Mouse (Mus musculus): Measurements from ENCODE around the gene Hlcs.

Hlcs gene

DNA sequence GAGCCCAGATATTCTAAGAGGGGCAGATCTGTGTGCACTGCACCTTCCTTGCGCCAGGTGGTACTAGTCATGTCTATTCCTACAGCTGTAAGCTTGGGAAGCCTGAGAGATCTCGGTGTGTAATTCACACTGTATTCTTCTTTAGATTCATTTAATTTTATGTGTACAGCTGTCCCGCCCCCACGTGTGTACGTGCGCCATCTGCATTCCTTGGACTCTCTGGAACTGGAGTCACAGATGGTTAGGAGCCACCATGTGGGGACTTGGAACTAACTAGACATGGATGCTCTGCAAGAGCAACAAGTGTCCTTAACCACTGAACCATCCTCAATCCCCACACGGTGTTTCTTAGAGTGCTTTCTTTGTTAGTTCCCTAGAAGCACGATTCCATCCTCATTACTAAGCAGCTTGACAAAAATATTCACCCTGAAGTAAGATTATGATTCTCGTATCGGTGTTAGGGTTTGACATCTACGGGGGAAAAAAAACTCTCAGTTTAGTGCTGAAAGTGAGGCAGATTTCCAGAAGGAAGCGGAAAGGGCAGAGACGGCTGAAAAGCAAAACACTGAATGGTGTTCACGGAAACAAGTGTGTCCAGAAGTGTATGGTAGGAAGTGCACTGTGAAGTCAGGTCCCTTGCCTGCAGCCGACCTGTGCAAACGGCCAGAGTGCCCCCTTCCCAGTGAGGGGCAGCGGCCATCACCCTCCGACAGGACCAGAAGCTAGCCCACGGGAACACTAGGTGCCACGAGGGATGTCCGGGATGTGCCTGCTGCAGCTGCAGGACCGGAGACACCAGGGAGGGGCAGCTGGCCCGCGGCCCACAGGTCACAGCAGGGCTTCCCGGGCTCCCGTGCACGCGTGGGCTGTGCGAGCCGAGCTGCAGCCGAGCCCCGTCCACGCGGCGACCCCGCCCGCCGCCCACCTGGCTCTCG is 24.0 kb downstream of the Hlcs start:
- DNase-seq (ENCODE audit: low spot score), result no peak

DNA sequence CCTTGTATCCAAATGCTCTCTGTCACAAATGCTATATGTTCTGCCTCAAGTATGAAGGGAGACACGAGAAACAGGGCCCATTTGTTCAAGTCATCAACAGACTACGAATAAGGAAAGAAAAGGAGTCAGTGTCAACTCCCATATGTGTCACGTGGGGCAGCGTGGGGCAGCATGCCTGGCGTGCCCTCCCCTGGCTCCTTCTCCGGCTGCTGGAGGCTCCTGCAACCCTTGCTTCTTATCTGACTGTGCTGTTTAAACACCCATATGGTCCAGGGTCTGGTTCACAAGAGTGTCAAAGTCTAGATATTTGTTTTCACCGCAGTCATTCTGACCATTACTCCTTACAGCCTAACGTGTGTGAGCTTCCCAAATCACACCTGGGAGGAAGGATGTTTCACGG is 25.5 kb downstream of the Hlcs start:
- no peak for DNase-seq (ENCODE audit: low spot score)

DNA sequence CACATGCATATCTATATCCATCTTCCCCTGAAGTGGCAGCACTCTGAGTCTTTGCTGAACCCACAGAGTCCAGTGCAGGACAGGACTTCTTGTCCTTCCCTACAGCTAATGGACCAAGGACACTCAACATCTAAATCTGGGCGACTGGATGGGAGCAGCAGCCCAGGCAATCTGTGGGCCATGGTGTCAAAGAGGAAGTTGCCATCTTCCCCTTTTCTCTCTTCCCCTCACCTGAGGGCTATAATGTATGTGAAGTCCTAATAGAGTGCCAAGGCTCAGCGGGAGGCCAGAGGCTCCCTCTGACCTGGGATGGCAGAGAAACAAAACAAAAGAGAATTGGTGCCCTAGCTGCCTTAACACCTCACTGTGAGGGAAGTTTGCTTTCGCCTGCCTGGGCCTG is 29.4 kb downstream of the Hlcs start:
- no peak for DNase-seq (ENCODE audit: low spot score)

DNA sequence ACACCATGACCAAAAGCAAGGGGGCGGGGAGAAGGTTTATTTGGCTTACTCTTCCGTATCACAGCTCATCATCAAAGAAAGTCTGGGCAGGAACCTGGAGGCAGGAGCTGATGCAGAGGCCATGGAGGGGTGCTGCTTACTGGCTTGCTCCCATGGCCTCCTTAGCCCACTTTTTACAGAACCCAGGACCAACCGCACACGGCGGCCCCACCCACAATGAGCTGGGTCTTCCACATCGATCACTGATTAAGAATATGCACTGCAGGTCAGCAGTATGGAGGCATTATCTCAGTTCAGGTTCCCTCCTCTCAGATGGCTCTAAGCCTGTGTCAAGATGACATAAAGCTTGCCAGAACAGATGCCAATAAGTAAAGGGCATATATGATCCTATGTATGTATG is 42.5 kb downstream of the Hlcs start:
- DNase-seq (ENCODE audit: low spot score), result no peak

DNA sequence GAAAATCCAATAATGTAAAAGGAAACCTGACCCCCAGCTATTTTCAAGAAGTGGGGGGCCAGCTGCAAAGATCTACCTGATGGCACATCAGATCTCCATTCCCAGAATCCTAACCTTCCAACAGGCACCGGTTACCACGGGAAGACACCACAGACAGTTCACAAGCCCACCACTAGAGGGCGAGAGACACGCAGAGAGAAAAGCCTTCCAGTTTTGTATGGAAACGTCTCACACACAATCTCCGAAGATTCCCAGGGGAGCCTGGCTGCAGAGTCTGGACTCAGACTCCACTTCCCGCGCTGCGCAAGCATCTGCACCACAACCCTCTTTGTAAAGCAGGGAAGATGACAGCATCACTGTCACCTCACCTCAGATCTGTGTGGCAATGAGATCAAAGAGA is 43.7 kb downstream of the Hlcs start:
- peak; percentile 80 for DNase-seq (ENCODE audit: low spot score)

DNA sequence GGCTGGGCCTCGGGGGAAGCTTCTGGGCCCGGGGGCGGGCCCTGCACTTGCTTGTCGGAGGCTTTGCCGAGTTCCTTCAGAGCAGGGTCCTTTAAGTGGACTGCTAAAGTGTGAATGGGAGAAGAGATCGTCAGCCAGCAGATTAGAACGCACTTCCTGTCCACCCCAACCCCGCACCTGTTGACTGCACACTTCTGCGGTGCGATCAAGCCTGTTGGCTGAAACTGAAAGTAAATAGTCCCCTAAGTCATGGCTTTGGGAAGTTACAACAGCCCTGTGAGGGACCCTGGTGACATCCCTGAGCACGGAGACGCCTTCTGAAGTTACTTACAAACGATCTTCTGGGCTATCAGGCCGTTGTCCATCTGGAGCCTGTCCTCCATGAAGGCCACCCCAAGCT is 45.2 kb downstream of the Hlcs start:
- DNase-seq (ENCODE audit: low spot score), result no peak

DNA sequence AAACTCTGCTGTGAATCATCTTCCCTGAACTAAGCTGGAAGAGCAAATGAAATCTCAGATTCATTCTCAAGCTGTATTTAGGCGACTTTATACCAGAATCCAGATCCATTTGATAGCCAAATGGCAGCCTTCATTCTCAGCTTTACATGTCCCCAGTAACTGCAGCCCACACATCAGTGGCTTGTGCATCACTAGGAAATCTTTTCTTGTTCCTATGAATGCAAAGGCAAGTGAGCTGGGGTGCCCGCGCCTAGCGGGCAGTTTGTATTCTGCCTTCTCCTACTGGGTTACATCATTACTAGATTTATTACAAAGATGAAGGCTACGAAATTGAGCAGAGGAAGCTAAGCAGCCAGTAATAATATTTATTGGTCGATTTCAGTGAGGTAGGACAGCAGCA is 48.8 kb downstream of the Hlcs start:
- DNase-seq (ENCODE audit: low spot score), result no peak

DNA sequence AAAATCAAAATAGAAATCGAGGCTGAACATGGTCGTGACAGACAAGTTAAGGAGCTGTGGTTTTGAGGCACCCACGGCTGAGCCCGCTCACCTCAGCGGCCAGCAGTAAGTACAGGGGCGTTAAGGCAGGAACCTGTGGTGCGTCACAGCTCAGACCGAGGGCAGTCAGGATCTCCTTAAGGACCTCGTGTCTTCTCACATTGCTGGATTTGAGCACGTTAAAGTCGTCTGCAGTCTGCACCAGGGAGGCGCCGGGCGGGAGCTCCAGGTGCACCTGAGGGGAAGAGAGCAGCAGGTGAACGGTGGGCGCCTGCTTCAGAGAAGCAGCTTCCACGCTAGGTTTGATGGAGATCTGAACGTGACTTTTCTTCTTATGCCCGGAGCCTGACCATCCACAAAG is 50.9 kb downstream of the Hlcs start:
- DNase-seq (ENCODE audit: low spot score), result no peak

DNA sequence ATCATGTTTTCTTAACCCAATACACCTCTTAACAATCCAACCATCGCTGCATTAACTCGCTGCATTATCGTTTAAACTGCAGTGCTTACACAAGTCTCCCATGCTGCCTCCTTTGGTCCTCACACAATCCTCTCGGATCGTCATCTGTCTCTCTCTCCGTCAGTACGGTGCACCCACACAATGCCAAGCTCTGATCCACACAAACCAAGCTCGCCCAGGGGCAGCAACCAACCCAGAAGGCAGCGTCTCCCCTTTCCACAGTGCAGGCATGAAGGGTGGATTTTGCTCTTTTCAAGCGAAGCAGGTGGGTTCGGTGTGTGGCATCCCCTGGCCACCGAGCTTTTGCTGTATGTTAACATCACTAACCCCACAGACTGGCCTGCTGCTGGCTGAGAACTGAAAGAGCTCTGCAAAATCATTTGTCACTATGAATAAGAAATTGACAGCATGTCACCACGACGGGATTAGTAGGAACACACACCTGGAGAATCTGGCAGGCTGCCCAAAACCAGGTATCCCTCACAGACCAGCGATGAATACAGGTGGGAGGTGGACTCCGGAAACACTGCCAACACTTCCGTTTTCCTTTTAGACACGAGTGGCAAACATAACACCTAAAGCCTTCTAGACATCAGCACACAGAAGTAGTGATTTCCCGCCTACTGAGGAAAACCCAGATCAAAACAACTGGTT is 52.3 kb downstream of the Hlcs start:
- DNase-seq (ENCODE audit: low spot score), result no peak

DNA sequence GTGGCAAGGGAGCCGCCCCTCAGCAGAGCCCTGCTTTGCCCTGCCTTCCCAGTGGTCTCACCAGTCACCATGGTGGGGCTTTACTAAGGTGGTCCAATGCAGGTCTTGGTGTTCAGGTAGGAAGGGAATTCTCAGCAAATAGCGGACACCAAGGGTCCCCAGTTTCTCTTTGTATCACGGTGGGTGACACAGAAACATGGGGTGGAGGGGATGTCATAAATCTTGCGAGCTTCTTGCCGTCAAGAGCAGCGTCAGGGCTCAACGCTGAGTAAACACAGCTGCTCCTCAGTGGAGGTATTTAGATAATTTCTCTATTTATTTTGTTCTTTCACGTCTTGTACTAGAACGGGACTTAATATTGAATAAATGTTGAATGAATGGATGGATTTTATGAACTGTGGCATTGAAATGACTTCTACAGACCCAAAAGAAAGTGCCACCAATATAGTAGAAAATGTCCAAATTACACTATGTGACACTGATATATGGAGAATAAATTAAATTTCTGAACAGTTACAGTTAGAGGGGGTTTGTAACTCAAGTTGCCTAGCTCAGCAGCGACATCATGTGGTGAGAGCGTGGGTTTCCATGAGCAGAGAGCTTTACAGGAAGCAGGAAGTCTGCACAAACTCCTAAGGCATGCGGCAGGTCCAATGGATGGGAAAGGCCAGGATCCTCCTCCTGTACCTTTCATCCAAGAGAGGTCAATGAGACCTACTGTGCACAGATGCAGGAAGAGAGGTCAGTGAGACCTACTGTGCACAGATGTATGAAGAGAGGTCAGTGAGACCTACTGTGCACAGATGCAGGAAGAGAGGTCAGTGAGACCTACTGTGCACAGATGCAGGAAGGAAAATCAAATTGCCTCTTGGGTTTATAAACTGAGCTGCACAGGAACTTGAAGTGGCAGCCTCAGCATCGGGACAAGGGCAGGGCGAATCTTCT is 54.7 kb downstream of the Hlcs start:
- DNase-seq (ENCODE audit: low spot score), result peak; percentile 76

DNA sequence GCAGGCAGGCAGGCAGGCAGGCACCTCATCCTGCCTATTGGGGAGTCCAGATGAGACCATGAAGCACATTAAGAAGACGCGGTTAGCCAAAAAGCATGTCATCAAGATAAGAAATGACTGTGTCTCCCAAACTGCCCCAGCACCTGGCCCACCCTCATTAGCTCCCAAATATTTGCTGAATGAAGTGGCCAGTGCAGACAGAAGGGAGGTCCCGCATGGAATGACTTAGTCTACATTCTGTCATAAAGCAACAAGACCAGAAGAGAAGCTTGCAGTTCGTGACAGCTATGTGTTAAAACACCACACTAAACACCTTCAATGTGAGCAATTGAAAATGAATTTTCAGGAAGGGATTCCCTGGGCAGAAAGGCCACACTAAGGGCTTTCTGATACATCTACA is 57.8 kb downstream of the Hlcs start:
- no peak for DNase-seq (ENCODE audit: low spot score)

DNA sequence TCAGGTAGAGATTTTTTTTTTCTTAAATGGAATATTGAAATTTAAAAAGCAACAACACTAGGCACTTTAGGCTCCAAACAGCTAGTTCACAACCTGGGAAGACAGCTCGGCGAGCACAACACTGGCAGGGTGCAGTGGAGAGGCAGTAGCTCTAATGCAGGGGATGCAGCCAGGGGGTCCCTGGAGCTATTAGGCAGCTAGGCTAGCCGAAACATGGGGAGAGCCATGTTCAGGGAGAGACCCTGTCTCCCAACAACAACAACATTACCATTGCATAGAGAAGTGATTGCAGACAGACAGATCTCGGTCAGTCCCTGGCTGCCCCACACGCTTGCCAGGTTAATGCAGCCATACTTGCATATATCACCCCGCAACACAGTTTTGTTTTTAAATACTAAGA is 58.3 kb downstream of the Hlcs start:
- no peak for DNase-seq (ENCODE audit: low spot score)

DNA sequence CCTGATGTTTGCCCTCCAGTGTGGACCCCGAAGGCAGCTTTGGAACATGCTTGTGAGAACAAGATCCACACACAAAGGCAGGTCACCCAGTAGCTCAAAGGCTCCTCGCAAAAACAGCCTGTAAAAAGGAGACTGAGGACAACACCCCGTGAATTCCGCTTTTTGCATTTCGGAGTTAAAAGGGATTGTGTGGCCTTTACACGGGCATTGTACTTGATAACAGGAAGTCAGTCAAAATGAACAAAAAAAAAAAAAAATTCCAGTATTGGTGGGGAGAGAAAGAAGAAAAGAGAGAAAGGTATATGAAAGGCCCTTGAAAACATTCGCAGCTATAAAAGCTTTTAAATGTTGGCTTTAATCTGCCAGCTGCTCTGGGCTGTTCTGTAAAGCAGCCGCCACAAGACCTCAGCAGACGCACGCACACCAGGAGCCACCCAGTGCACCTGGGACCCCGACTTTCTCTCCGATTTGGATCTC is 58.9 kb downstream of the Hlcs start:
- no peak for DNase-seq (ENCODE audit: low spot score)

DNA sequence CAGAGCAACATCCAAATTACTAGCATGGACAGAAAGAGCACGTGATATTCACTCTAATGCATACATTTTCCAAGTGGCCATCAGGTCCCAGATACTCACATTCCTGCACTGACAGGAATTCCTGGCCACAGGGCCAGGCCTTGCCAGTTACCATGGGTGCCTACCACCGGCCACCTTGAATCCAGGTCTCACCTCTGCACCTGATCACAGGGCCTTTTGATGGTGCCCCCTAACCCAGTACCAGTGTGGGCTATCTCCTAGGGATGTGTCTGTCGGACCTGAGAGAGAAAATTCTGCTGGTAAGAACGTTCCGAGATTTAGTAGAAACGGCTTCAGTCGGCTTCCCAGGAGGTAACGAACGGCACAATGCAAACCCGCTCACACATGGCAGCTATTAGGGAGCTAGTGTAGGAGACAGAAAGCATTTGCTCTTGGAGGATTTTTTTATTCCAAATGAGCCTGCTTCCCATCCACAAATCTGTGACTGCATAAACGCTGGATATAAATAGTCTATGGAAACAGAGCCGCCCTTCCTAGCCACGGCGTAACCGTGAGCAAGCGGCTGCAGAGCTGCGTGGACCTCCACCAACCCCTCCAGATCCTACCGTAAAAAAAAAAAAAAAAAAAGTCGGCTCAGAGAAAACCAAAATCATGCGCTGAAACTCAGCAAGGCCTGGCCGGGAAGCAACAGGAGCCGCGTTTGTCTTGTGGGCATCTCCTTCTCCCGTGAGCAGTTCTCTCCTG is 59.5 kb downstream of the Hlcs start:
- no peak for DNase-seq (ENCODE audit: low spot score)

DNA sequence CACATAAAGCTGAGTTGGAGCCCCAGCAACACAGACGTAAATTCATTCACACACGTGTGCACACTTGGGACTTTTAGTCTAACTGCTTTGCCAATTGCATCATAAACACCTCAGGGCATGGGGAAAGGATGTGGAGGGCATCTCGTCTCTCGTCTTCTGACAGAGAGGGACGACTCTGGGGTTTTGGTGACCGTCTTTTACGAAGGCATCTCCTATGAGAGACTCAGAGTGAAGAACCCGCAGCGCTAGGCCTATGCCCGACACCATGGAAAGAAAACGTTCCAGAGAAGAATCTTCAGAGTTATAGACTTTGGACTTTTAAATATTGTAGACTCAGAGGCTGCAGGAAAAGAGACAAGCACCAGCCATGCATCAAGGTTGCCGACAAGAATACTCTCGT is 61.6 kb downstream of the Hlcs start:
- no peak for DNase-seq (ENCODE audit: low spot score)

DNA sequence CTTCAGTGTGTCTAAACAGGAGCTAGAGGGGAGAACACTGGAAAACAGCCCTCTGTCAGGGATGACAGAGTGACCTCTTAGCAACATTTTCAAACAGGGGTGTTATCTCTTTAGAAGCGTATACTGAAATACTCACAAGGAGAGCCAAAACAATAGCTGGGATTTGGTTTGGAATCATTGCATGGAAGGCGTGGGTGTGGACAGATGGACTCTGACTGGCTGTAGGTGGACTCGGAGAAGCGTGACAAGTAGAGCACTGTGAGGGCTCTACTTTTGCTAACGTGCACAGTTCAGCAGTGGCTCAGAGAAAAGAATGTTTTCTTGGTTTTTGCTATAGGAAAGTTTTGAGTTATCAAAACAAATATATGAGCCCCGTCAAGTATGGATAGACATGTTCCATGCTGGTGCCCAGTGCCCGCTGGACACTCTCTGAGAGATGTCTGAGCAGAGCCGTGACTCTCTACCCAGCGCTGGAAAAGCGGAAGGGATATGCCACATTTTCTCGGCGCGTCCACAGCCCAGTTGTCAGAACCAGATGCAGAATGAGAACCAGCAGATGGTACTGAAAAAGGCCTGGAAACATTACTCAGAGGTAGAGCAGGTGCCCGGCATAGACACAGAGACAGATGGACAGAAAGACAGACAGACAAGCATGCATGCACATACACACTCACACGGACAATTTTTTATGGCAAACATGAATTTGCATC is 62.6 kb downstream of the Hlcs start:
- no peak for DNase-seq (ENCODE audit: low spot score)

DNA sequence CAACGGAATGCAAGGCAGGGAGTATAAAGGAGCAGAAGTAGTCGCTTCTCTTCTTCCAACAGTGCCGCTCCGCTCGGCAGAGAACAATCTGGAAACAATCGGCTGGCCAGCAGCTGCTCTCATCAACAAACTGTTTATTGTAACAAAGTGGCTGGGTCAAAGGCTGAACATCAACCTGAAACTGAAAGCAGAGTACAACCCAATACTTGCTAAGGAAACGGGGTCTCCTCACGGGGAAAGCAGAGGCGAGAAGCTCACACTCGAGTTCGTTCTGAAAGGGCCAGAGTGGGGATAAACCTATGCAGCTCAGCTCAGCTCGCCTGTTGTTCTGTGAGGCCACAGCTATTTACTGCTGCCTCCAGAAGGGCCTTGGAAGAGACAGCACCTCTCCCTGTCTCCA is 63.2 kb downstream of the Hlcs start:
- DNase-seq (ENCODE audit: low spot score), result peak; percentile 21

DNA sequence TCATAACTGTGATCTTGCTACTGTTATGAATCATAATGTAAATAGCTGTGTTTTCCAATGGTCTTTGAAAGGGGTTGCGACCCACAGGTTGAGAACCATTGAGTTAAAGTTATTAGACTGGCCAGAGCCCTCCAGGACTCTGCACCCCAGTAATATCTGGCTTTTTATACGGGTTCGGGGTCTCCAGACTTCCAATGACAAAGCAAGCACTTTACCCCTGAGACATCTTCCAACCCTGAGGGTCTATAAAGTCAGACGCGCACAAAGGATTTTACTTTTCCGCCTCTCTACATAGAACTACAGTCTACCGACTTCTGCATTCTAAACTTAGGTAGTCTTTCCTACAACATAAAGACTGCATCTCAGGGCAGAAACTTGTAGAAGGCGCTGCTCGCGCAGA is 63.7 kb downstream of the Hlcs start:
- no peak for DNase-seq (ENCODE audit: low spot score)

DNA sequence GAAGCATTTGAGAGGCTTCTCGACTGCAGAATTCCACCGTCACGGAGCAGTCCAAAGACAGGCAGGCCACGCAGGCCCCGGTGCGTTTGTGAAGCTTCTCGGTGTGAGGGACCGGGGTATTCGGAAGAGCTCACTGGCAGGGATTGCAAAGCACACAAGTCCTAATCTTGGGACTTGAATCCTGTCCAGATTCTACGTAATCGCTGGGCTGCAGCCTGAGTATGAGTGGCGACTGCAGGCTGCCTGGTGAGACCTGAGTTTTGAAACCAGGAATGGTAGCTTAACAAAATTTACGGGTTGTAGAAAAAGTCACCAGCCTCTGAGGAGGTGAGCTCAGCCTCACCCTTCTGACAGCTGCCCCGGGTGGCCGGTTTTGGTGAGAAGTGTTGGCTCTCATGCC is 64.7 kb downstream of the Hlcs start:
- no peak for DNase-seq (ENCODE audit: low spot score)

DNA sequence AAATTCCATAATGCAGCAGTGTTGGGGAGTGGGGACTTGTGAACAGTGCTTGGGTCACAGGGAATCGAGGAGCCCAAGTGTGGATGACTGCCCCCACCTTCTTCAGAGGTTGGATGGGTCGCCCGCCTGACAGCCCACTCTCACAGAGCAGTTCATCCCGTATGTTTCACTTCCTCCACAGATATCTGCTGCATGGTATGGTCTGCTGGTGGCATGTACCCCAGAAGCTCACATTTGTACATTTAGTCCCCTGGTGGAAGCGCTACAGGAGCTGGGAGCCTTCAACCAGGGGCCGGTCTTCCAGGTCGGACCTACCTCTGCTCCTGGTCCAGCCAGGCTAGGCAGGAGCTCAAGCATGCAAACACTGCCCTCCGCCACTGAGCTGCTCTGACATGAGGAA is 66.4 kb downstream of the Hlcs start:
- DNase-seq (ENCODE audit: low spot score), result no peak
